Mouse (Mus musculus) heart, adult 9 months (tissue): ENCODE data around the gene Pla2g1b.
A peak's percentile ranks its signal among the peaks of the same experiment; 100 is the strongest.
"Not testable (repeated sequence)": the region's sequence is repeated elsewhere in the genome, so short reads cannot be mapped to it uniquely, and the experiment has no call there.

ENCODE experiments used
- DNase-seq, 2 experiments: peaks; one replicate each; pipeline ENCODE4 v3.0.0; 2022; ENCODE audit warnings: low spot score in 2 of 2

Gene Pla2g1b

GRCm38 (mm10) chr5:115483947-115484920 lies 18.2 kb downstream of the Pla2g1b start, which contains the start of gene Sirt4:
Gene Sirt4, minus strand, starts transcription at chr5:115484725.
- DNase-seq: peak; percentile 89 to 90

- DNase-seq: no peak
Observed at GRCm38 (mm10) chr5:115484996-115485395, 18.9 kb downstream of the Pla2g1b start.

GRCm38 (mm10) chr5:115485489-115486205 lies 19.6 kb downstream of the Pla2g1b start:
- no peak for DNase-seq

GRCm38 (mm10) chr5:115486726-115487125 lies 20.7 kb downstream of the Pla2g1b start:
- DNase-seq: no peak

GRCm38 (mm10) chr5:115487353-115487752 lies 21.3 kb downstream of the Pla2g1b start:
- no peak for DNase-seq

GRCm38 (mm10) chr5:115487942-115488580 lies 22.0 kb downstream of the Pla2g1b start:
- DNase-seq: no peak

GRCm38 (mm10) chr5:115488841-115489698 lies 23.0 kb downstream of the Pla2g1b start:
- DNase-seq: peak; percentile 82 to 91

- peak; percentile 90 to 92 for DNase-seq
Observed at GRCm38 (mm10) chr5:115489699-115490637, 23.9 kb downstream of the Pla2g1b start.

GRCm38 (mm10) chr5:115490638-115491000 lies 24.6 kb downstream of the Pla2g1b start:
- DNase-seq: no peak

GRCm38 (mm10) chr5:115491076-115491475 lies 25.0 kb downstream of the Pla2g1b start:
- no peak for DNase-seq

- DNase-seq: peak; percentile 88 to 91
Observed at GRCm38 (mm10) chr5:115491771-115492322, 25.8 kb downstream of the Pla2g1b start.

GRCm38 (mm10) chr5:115492711-115493335 lies 26.8 kb downstream of the Pla2g1b start:
- DNase-seq: no peak

- no peak for DNase-seq
Observed at GRCm38 (mm10) chr5:115493441-115493840, 27.4 kb downstream of the Pla2g1b start.

- not testable (repeated sequence) for DNase-seq
Observed at GRCm38 (mm10) chr5:115495618-115496017, 29.6 kb downstream of the Pla2g1b start.

GRCm38 (mm10) chr5:115497033-115497432 lies 31.0 kb downstream of the Pla2g1b start:
- DNase-seq: no peak

GRCm38 (mm10) chr5:115498307-115499240 lies 32.5 kb downstream of the Pla2g1b start:
- no peak for DNase-seq

GRCm38 (mm10) chr5:115500383-115500935 lies 34.4 kb downstream of the Pla2g1b start:
- DNase-seq: peak; percentile 49 to 68

- DNase-seq: no peak
Observed at GRCm38 (mm10) chr5:115503035-115503434, 37.0 kb downstream of the Pla2g1b start.
